Mouse (Mus musculus): Measurements from ENCODE around the gene Tbx4. TPM values are rescaled to one million over a fixed set of nuclear protein-coding genes. Genes with fewer than 3 reads are reported as not detected.

The Tbx4 gene
- polyA plus RNA-seq, 1 experiment: 0.07 TPM

DNA sequence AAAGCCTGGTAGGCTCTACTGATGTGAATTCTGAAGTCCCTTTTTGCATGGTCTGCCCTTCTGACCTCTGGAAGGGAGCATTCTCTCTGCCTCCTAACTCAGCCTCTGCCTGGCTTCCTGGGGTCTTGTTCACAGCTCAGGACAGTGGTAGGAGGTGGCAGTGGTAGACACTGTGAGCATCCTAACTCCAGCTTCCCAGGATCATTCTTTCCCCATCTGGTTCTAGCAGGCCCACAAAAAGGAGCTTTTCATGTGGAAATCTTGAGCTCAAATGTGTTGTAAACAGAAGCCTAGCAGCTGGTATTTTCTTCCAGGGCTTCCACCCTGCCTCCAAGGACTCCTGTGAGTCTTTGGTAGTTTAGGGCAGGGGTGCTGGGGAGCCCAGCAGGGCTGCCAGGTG, 14.1 kb downstream of the Tbx4 start:
- no peaks in the 10 kb centered on the region for H3K4me1 ChIP-seq (ENCODE audit: control insufficient read depth, insufficient read depth, insufficient read length)
- DNase-seq (ENCODE audit: low read depth in 1 of 2, low spot score in 2 of 2): no peak
- TF ChIP-seq POLR2A (IDR thresholded peaks at IDR 0.05; ENCODE audit: low read depth, low read length) (no peak), CTCF (IDR thresholded peaks at IDR 0.05; ENCODE audit: extremely low read depth, insufficient read depth, insufficient read length, insufficient replicate concordance) (no peak)
- H3K4me3 ChIP-seq (ENCODE audit: extremely low read depth, insufficient read depth, insufficient read length): no peak overlapping the region
- peaks cover 8% of the 10 kb centered on the region; the same call in 1 of the 2 replicates for H3K27me3 ChIP-seq (ENCODE audit: control insufficient read depth, insufficient read depth, low read length)
- no peaks in the 10 kb centered on the region for H3K36me3 ChIP-seq (ENCODE audit: control insufficient read depth, insufficient read depth, low read length)
- H3K27ac ChIP-seq (ENCODE audit: insufficient read depth, low read length): no peak overlapping the region

DNA sequence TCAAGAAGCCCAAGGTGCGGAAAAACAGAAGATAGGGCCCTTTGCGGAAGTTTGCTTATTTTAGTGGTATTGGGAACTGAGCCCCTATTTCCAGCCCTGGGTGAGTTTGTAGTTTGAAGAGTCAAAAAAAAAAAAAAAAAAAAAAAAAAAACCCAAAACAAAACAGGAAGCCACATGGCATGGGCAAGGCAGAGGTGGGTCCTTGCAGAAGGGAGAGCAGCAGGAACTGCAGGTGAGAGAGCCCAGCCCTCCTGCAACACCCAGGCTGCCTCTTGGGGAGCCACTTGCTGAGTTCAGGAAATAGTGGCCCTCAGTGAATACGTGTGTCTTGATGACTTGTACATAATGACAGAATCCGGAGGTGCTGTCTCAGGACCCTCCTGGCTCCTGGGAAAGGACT, 23.3 kb downstream of the Tbx4 start:
- TF ChIP-seq POLR2A (IDR thresholded peaks at IDR 0.05; ENCODE audit: low read depth, low read length) (no peak), CTCF (IDR thresholded peaks at IDR 0.05; ENCODE audit: extremely low read depth, insufficient read depth, insufficient read length, insufficient replicate concordance) (no peak)

DNA sequence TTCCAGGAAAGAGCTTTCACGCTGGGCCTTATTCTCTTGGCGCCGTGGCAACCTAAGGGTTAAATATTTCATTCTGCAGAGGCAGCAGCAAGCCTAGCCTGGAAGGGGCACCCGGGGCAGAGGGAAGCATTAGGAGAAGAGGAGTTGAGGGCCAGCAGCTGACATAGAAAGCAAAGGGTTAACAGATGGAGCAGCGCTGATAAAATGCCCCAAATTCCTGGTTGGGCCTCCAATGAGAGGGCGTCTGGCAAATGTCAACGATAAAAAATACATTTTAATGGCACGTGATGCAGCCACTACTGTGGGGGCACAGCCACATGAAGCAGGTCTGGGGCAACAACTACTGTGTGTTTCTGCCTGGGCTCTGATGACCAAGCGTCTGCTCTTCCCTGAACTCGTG, 23.9 kb downstream of the Tbx4 start:
- Histone ChIP-seq H3K27ac (ENCODE audit: insufficient read depth, low read length) (no peak overlapping the region), H3K4me1 (ENCODE audit: control insufficient read depth, insufficient read depth, insufficient read length) (no peaks in the 10 kb centered on the region), H3K36me3 (ENCODE audit: control insufficient read depth, insufficient read depth, low read length) (no peaks in the 10 kb centered on the region), H3K27me3 (ENCODE audit: control insufficient read depth, insufficient read depth, low read length) (0 out of 2 replicates have a peak, but pooled peaks cover 1% of the 10 kb centered on the region), H3K4me3 (ENCODE audit: extremely low read depth, insufficient read depth, insufficient read length) (no peak overlapping the region)
- no peak for DNase-seq (ENCODE audit: low read depth in 1 of 2, low spot score in 2 of 2)
- WGBS: 55% methylated on average over 10 of the region's 10 CpGs
- TF ChIP-seq POLR2A (IDR thresholded peaks at IDR 0.05; ENCODE audit: low read depth, low read length) (no peak), CTCF (IDR thresholded peaks at IDR 0.05; ENCODE audit: extremely low read depth, insufficient read depth, insufficient read length, insufficient replicate concordance) (no peak)

More for the DNA sequence above, 23.3 kb downstream of the Tbx4 start:
- Histone ChIP-seq H3K4me3 (ENCODE audit: extremely low read depth, insufficient read depth, insufficient read length) (no peak overlapping the region), H3K36me3 (ENCODE audit: control insufficient read depth, insufficient read depth, low read length) (no peaks in the 10 kb centered on the region), H3K27ac (ENCODE audit: insufficient read depth, low read length) (no peak overlapping the region), H3K27me3 (ENCODE audit: control insufficient read depth, insufficient read depth, low read length) (0 out of 2 replicates have a peak, but pooled peaks cover 1% of the 10 kb centered on the region), H3K4me1 (ENCODE audit: control insufficient read depth, insufficient read depth, insufficient read length) (no peaks in the 10 kb centered on the region)
- DNase-seq (ENCODE audit: low read depth in 1 of 2, low spot score in 2 of 2): no peak
- 46% methylated on average over 4 of the region's 4 CpGs for whole genome bisulfite sequencing

DNA sequence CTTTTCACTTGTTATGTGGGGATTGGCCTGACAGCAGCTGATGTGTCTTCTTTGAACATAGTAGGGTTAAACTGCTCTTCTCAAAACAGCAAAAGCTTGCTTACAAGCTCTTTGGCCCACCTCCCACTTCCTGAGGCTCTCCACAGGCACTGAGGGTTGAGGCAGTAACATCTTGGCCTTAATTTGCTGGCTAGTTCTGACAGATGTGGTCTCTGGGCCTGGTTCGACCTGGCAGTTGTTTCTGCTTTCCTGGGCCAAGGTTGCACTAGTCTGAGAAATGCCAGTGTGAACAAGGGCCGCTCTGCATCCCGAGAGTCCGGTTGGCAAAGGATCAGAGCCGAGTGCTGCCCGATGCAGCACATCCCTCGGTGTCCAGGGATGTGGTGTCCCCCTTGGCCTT, 27.3 kb downstream of the Tbx4 start:
- 84% methylated on average over 7 of the region's 7 CpGs for WGBS
- Histone ChIP-seq H3K4me3 (ENCODE audit: extremely low read depth, insufficient read depth, insufficient read length) (no peak overlapping the region), H3K36me3 (ENCODE audit: control insufficient read depth, insufficient read depth, low read length) (no peaks in the 10 kb centered on the region), H3K27ac (ENCODE audit: insufficient read depth, low read length) (no peak overlapping the region), H3K27me3 (ENCODE audit: control insufficient read depth, insufficient read depth, low read length) (no peaks in the 10 kb centered on the region), H3K4me1 (ENCODE audit: control insufficient read depth, insufficient read depth, insufficient read length) (no peaks in the 10 kb centered on the region)
- TF ChIP-seq CTCF (IDR thresholded peaks at IDR 0.05; ENCODE audit: extremely low read depth, insufficient read depth, insufficient read length, insufficient replicate concordance) (no peak), POLR2A (IDR thresholded peaks at IDR 0.05; ENCODE audit: low read depth, low read length) (no peak)
- DNase-seq (ENCODE audit: low read depth in 1 of 2, low spot score in 2 of 2): no peak

DNA sequence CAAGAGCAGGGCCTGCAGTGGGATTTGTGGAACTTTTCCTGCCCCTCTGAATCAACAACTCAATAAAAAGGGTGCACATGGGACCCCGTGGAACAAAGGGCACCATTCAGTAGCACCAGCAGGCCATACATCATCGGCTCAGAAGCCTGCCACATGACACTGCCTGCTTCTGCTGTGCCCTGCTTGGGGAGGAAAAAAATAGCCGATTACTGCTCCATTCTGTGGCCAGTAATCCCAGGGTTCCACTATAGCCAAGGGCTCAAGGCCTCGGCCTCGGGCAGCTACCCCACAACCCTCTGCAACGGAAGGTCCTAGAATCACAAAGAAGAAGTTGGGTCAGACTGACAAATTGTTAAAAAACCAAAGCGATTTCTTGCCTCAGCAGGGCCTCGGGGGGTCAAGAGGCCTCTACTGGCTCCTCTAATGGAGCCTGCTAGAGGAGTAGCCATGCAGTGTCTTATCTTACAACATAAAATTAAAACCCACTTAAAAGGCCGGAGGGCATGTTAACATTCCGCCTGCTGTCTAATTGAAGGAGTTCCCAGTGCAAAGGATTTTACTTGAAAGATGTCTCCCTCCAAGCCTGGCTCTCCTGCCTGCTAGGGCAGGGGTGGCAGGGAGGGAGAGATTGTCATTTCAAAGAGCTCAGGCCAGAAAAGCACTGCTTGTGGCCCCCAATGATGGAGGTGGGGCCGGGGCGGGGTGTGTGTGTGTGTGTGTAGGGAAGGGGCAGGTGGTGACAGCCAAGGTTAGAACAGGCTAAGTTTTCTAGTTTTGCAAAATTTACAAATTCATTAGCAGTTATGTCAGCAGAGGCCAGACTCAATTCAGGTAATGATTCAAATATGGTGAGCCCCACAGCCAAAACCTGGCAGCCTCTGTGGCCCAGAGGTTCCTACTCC, 31.1 kb downstream of the Tbx4 start:
- DNase-seq (ENCODE audit: low read depth in 1 of 2, low spot score in 2 of 2): no peak
- Histone ChIP-seq H3K4me1 (ENCODE audit: control insufficient read depth, insufficient read depth, insufficient read length) (no peaks in the 10 kb centered on the region), H3K36me3 (ENCODE audit: control insufficient read depth, insufficient read depth, low read length) (no peaks in the 10 kb centered on the region), H3K27me3 (ENCODE audit: control insufficient read depth, insufficient read depth, low read length) (no peaks in the 10 kb centered on the region), H3K4me3 (ENCODE audit: extremely low read depth, insufficient read depth, insufficient read length) (no peak overlapping the region), H3K27ac (ENCODE audit: insufficient read depth, low read length) (no peak overlapping the region)
- no peak for TF ChIP-seq POLR2A (IDR thresholded peaks at IDR 0.05; ENCODE audit: low read depth, low read length)
- no peak for TF ChIP-seq CTCF (IDR thresholded peaks at IDR 0.05; ENCODE audit: extremely low read depth, insufficient read depth, insufficient read length, insufficient replicate concordance)
- 86% methylated on average over 12 of the region's 12 CpGs for WGBS

DNA sequence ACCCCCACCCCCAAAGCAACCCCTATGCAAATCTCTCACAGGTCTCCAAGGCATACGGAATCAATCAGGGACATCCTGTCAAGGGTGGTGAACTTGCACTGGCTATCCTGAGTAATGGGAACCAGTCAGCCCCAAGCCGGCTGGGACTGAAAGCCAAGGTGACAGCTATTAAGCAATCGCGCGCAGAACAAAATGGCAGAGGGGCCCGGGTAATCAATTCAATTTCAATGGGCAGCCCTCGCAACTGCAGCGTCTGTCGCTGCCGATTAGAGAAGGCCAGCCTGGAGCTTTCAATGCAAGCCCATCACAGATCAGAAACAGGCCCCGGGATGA, 31.7 kb downstream of the Tbx4 start:
- Histone ChIP-seq H3K27ac (ENCODE audit: insufficient read depth, low read length) (no peak overlapping the region), H3K4me1 (ENCODE audit: control insufficient read depth, insufficient read depth, insufficient read length) (no peaks in the 10 kb centered on the region), H3K27me3 (ENCODE audit: control insufficient read depth, insufficient read depth, low read length) (no peaks in the 10 kb centered on the region), H3K4me3 (ENCODE audit: extremely low read depth, insufficient read depth, insufficient read length) (no peak overlapping the region), H3K36me3 (ENCODE audit: control insufficient read depth, insufficient read depth, low read length) (no peaks in the 10 kb centered on the region)
- no peak for DNase-seq (ENCODE audit: low read depth in 1 of 2, low spot score in 2 of 2)
- no peak for TF ChIP-seq POLR2A (IDR thresholded peaks at IDR 0.05; ENCODE audit: low read depth, low read length)
- no peak for TF ChIP-seq CTCF (IDR thresholded peaks at IDR 0.05; ENCODE audit: extremely low read depth, insufficient read depth, insufficient read length, insufficient replicate concordance)
- WGBS: 57% methylated on average over 11 of the region's 11 CpGs

DNA sequence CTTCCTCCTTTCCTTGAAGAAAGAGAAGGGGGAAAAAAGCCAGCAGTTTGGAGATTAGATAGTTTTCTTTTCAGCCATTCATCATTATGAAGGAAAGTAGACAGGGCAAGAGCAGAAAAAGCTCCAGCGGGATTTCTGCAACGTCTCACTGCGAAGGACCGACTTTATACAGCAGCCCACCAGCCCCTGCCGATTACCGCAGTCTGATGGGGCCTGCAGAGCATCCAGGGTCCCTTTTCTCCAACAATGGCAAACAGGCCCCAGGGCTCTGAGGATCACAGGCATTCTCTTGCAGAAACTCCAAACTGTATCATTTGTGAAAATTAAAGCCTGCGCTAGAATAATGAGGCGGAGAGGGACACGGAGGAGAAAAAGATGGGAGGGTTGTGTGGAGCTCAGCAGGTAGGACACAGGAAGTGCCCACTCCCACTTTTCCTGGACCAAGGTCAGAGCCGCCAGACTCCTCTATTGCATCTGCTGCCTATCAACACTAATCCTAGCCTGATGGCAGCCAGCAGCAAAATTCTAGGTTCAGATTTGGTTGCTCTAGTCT, 32.2 kb downstream of the Tbx4 start:
- Histone ChIP-seq H3K36me3 (ENCODE audit: control insufficient read depth, insufficient read depth, low read length) (no peaks in the 10 kb centered on the region), H3K27me3 (ENCODE audit: control insufficient read depth, insufficient read depth, low read length) (no peaks in the 10 kb centered on the region), H3K4me1 (ENCODE audit: control insufficient read depth, insufficient read depth, insufficient read length) (no peaks in the 10 kb centered on the region), H3K27ac (ENCODE audit: insufficient read depth, low read length) (no peak overlapping the region), H3K4me3 (ENCODE audit: extremely low read depth, insufficient read depth, insufficient read length) (no peak overlapping the region)
- 75% methylated on average over 10 of the region's 10 CpGs for WGBS
- DNase-seq (ENCODE audit: low read depth in 1 of 2, low spot score in 2 of 2): no peak
- TF ChIP-seq POLR2A (IDR thresholded peaks at IDR 0.05; ENCODE audit: low read depth, low read length) (no peak), CTCF (IDR thresholded peaks at IDR 0.05; ENCODE audit: extremely low read depth, insufficient read depth, insufficient read length, insufficient replicate concordance) (no peak)
